Mouse (Mus musculus) adrenal gland, postnatal 14 days (tissue): ENCODE results near the gene H2afx. TPM values are rescaled to one million over a fixed set of nuclear protein-coding genes. Genes with fewer than 3 reads are reported as not detected.
"Not testable (repeated sequence)": the region's sequence is repeated elsewhere in the genome, so short reads cannot be mapped to it uniquely, and the experiment has no call there.

Source experiments
- DNase-seq: peaks from one replicate; pipeline ENCODE4 v3.0.0; 2021; ENCODE audit warnings: mixed read lengths
- total RNA-seq: library from RNA; stranded (reverse); gene quantifications from 2 replicates; pipeline ENCODE4 v1.2.3, GENCODE M21; 2021

Gene H2afx
- total RNA-seq, 1 experiment from 2014 or later: 90.3 TPM

GRCm38 (mm10) chr9:44338574-44338973 lies 4.1 kb downstream of the H2afx start:
- DNase-seq: no peak

GRCm38 (mm10) chr9:44341487-44341886 lies 7.0 kb downstream of the H2afx start:
- no peak for DNase-seq

GRCm38 (mm10) chr9:44342173-44342572 lies 7.7 kb downstream of the H2afx start:
- no peak for DNase-seq

- DNase-seq: no peak
Observed at GRCm38 (mm10) chr9:44342605-44343004, 8.1 kb downstream of the H2afx start.

- peak; percentile 45 for DNase-seq
Observed at GRCm38 (mm10) chr9:44343290-44343689, 8.8 kb downstream of the H2afx start.

GRCm38 (mm10) chr9:44343781-44344421 lies 9.4 kb downstream of the H2afx start, which contains the start of gene Hmbs:
Hmbs (minus strand) TSS chr9:44344228.
- DNase-seq: peak; percentile 95

- no peak for DNase-seq
Observed at GRCm38 (mm10) chr9:44345570-44346433, 11.3 kb downstream of the H2afx start.

GRCm38 (mm10) chr9:44347166-44347565 lies 12.7 kb downstream of the H2afx start:
- DNase-seq: no peak

- no peak for DNase-seq
Observed at GRCm38 (mm10) chr9:44347621-44348020, 13.1 kb downstream of the H2afx start.

- no peak for DNase-seq
Observed at GRCm38 (mm10) chr9:44348546-44348945, 14.1 kb downstream of the H2afx start.

- no peak for DNase-seq
Observed at GRCm38 (mm10) chr9:44351396-44351795, 16.9 kb downstream of the H2afx start.

- DNase-seq: no peak
Observed at GRCm38 (mm10) chr9:44352337-44352736, 17.8 kb downstream of the H2afx start.

GRCm38 (mm10) chr9:44353142-44353541 lies 18.6 kb downstream of the H2afx start:
- DNase-seq: peak; percentile 59

- DNase-seq: peak; percentile 42
Observed at GRCm38 (mm10) chr9:44357207-44357606, 22.7 kb downstream of the H2afx start.

- DNase-seq: peak; percentile 97
Observed at GRCm38 (mm10) chr9:44361190-44361917, 26.9 kb downstream of the H2afx start, which contains the start of gene Vps11. Vps11 (minus strand) TSS chr9:44361670.

GRCm38 (mm10) chr9:44361931-44362330 lies 27.4 kb downstream of the H2afx start:
- DNase-seq: not testable (repeated sequence)

- DNase-seq: peak; percentile 56
Observed at GRCm38 (mm10) chr9:44364480-44364879, 30.0 kb downstream of the H2afx start.

- no peak for DNase-seq
Observed at GRCm38 (mm10) chr9:44373386-44373785, 38.9 kb downstream of the H2afx start.

- no peak for DNase-seq
Observed at GRCm38 (mm10) chr9:44376141-44376540, 41.6 kb downstream of the H2afx start.

GRCm38 (mm10) chr9:44377335-44377734 lies 42.8 kb downstream of the H2afx start:
- DNase-seq: not testable (repeated sequence)

- no peak for DNase-seq
Observed at GRCm38 (mm10) chr9:44378153-44378730, 43.7 kb downstream of the H2afx start.
